In genomic region chr11:75468410-75468809, GRCm38 (mm10) we compare ENCODE assay signal across 9 mouse cellular contexts. TPM values are rescaled to one million over a fixed set of nuclear protein-coding genes. Genes with fewer than 3 reads are reported as not detected.
DNase-seq lines count a peak whose midpoint lies in the region; ATAC-seq and TF ChIP-seq lines count a peak whose summit lies in the region.
"Had no signal": no experiment of that assay in that cellular context is flagged by ENCODE, and none has a peak within 500 bp of the region (broad histone marks: within the 10 kb centered on the region; RNA-seq: fewer than 3 reads in every experiment).

No protein-coding gene starts in this region.

- H3K4me1 ChIP-seq in heart, embryonic 11.5 days (ENCODE audit: control insufficient read depth, insufficient read depth, low read length): peaks cover 13% of the 10 kb centered on the region
- H3K4me1 ChIP-seq in testis, adult 2 months (ENCODE audit: control insufficient read depth, insufficient read depth, low read length): peaks cover 19% of the 10 kb centered on the region
- peaks cover 18% of the 10 kb centered on the region for H3K4me1 ChIP-seq in liver, embryonic 11.5 days (replicated peaks; ENCODE audit: control insufficient read depth, insufficient read depth, low read length)

- H3K4me3 ChIP-seq in heart, embryonic 11.5 days (ENCODE audit: low read depth, low read length): peak overlapping the region; percentile 52
- H3K4me3 ChIP-seq in testis, adult 2 months (ENCODE audit: control insufficient read depth, low read depth, low read length): peak overlapping the region; percentile 61
- H3K4me3 ChIP-seq in liver, embryonic 11.5 days (ENCODE audit: low read depth, low read length): peak overlapping the region; percentile 44
- H3K4me3 ChIP-seq: myocyte had no signal

- H3K27me3 ChIP-seq in heart, embryonic 11.5 days (ENCODE audit: control insufficient read depth, insufficient read depth, low read length): no peaks in the 10 kb centered on the region
- H3K27me3 ChIP-seq in testis, adult 2 months (ENCODE audit: control insufficient read depth, insufficient read depth, low read length): no peaks in the 10 kb centered on the region
- no peaks in the 10 kb centered on the region for H3K27me3 ChIP-seq in liver, embryonic 11.5 days (replicated peaks; ENCODE audit: control insufficient read depth, insufficient read depth, low read length)

- H3K36me3 ChIP-seq in heart, embryonic 11.5 days (ENCODE audit: control insufficient read depth, insufficient read depth, low read length): peaks cover 8% of the 10 kb centered on the region
- no peaks in the 10 kb centered on the region for H3K36me3 ChIP-seq in testis, adult 2 months (ENCODE audit: control insufficient read depth, insufficient read depth, low read length)
- H3K36me3 ChIP-seq in liver, embryonic 11.5 days (ENCODE audit: control insufficient read depth, insufficient read depth, low read length): peaks cover 18% of the 10 kb centered on the region

- H3K27ac ChIP-seq in heart, embryonic 11.5 days (ENCODE audit: low read depth, low read length): 0 out of 2 replicates have a peak overlapping the region, but pooled peaks have one; percentile 15
- no peak overlapping the region for H3K27ac ChIP-seq in testis, adult 2 months (ENCODE audit: control insufficient read depth, insufficient read depth, low read depth, low read length)
- no peak overlapping the region for H3K27ac ChIP-seq in liver, embryonic 11.5 days (ENCODE audit: low read depth, low read length)

- intact Hi-C loops in gastrocnemius, postnatal 36 days (cut with DNase I): loop anchor here (5.0 kb wide), 1 partner anchor 34 kb away; no protein-coding TSS in a partner anchor

- peak overlapping the region; percentile 92 for H3K4me2 ChIP-seq in heart, embryonic 11.5 days
- peak overlapping the region; percentile 67 for H3K4me2 ChIP-seq in liver, embryonic 11.5 days

- WGBS in heart, embryonic 11.5 days (ENCODE audit: insufficient replicate concordance): 51% methylated on average over 7 of the region's 7 CpGs
- 58% methylated on average over 7 of the region's 7 CpGs for WGBS in liver, embryonic 11.5 days

- H3K9me3 ChIP-seq in heart, embryonic 11.5 days (replicated peaks; ENCODE audit: control insufficient read depth, low read length): no peaks in the 10 kb centered on the region
- no peaks in the 10 kb centered on the region; the same call in 1 of the 2 replicates for H3K9me3 ChIP-seq in liver, embryonic 11.5 days (ENCODE audit: control insufficient read depth, low read length)

- TF ChIP-seq CTCF in testis, adult 2 months (IDR thresholded peaks at IDR 0.05; ENCODE audit: control insufficient read depth, insufficient read depth, insufficient replicate concordance, low read depth, low read length): no peak

- no peak for ATAC-seq in heart, embryonic 11.5 days (replicated peaks; ENCODE audit: insufficient number of reproducible peaks, low FRiP score, low TSS enrichment)
- ATAC-seq in liver, embryonic 11.5 days (replicated peaks; ENCODE audit: low FRiP score): no peak; the same call in 1 of the 2 replicates

- peak overlapping the region; percentile 79 for H3K9ac ChIP-seq in heart, embryonic 11.5 days (ENCODE audit: low read depth, low read length)
- peak overlapping the region; percentile 47; the same call in 1 of the 2 replicates for H3K9ac ChIP-seq in liver, embryonic 11.5 days (ENCODE audit: low read depth, low read length)

- no peak for TF ChIP-seq POLR2A in testis, adult 2 months (IDR thresholded peaks at IDR 0.05; ENCODE audit: control insufficient read depth, low read depth, low read length)

- no peak for DNase-seq in heart, adult 8-10 months (ENCODE audit: low spot score)
- no peak for DNase-seq in testis, postnatal 14 days (ENCODE audit: low spot score)
- DNase-seq in liver, embryonic 11.5 days (ENCODE audit: low spot score): no peak
- DNase-seq in right cerebral cortex, postnatal 25 days: no peak
- DNase-seq in thymus, postnatal 36 days: no peak
- DNase-seq in gastrocnemius, postnatal 36 days: no peak

RNA-seq across cellular contexts. Expression of gene Tlcd2, which starts 6.9 kb away (rescaled TPM):
- polyA plus RNA-seq in heart, embryonic 11.5 days (2014; fragmentation: Nextera tagmentation; extraction: Ambion mirVana): 14.4 and 16.1 TPM in 2 replicates
- total RNA-seq in heart, adult 8-10 months (2022): 1 to 10 TPM; 2.8 to 5.1 (median 4.0) TPM
- polyA plus RNA-seq in testis, adult 2 months (2012; rRNA removed): 6.8 and 7.3 TPM in 2 replicates
- 29.8 and 33.0 TPM in 2 replicates for polyA plus RNA-seq in liver, embryonic 11.5 days (2014; fragmentation: Nextera tagmentation; extraction: Ambion mirVana)
- total RNA-seq in gastrocnemius, postnatal 36 days (2021): 1 to 10 TPM; 3.4 to 3.6 TPM

RNA-seq across cellular contexts. Expression of gene Wdr81, which starts 13.9 kb away (rescaled TPM):
- 3.6 and 4.0 TPM in 2 replicates for polyA plus RNA-seq in heart, embryonic 11.5 days (2014; fragmentation: Nextera tagmentation; extraction: Ambion mirVana)
- total RNA-seq in heart, adult 8-10 months (2022): 10 to 100 TPM in 1 of 4 experiments, 1 to 10 TPM in 3; 7.9 to 10.1 (median 8.8) TPM
- 4.1 and 5.1 TPM in 2 replicates for polyA plus RNA-seq in testis, adult 2 months (2012; rRNA removed)
- 21.8 and 21.9 TPM in 2 replicates for polyA plus RNA-seq in liver, embryonic 11.5 days (2014; fragmentation: Nextera tagmentation; extraction: Ambion mirVana)
- 1 to 10 TPM; 4.1 to 5.4 TPM for total RNA-seq in gastrocnemius, postnatal 36 days (2021)

RNA-seq across cellular contexts. Expression of gene Prpf8, which starts 18.2 kb away (rescaled TPM):
- polyA plus RNA-seq in heart, embryonic 11.5 days (2014; fragmentation: Nextera tagmentation; extraction: Ambion mirVana): 56.1 and 62.1 TPM in 2 replicates
- 10 to 100 TPM; 92.4 to 99.5 (median 94.6) TPM for total RNA-seq in heart, adult 8-10 months (2022)
- polyA plus RNA-seq in testis, adult 2 months (2012; rRNA removed): 45.6 and 48.8 TPM in 2 replicates
- polyA plus RNA-seq in liver, embryonic 11.5 days (2014; fragmentation: Nextera tagmentation; extraction: Ambion mirVana): 105 and 119 TPM in 2 replicates
- 10 to 100 TPM; 56.1 to 64.1 TPM for total RNA-seq in gastrocnemius, postnatal 36 days (2021)

RNA-seq across cellular contexts. Expression of gene Serpinf2, which starts 29.0 kb away (rescaled TPM):
- polyA plus RNA-seq in heart, embryonic 11.5 days (2014; fragmentation: Nextera tagmentation; extraction: Ambion mirVana): 2.4 and 5.4 TPM in 2 replicates
- not detected for total RNA-seq in heart, adult 8-10 months (2022)
- 0.29 and 0.33 TPM in 2 replicates for polyA plus RNA-seq in testis, adult 2 months (2012; rRNA removed)
- polyA plus RNA-seq in liver, embryonic 11.5 days (2014; fragmentation: Nextera tagmentation; extraction: Ambion mirVana): 321 and 377 TPM in 2 replicates
- not detected for total RNA-seq in gastrocnemius, postnatal 36 days (2021)

RNA-seq across cellular contexts. Expression of gene Rilp, which starts 41.5 kb away (rescaled TPM):
- polyA plus RNA-seq in heart, embryonic 11.5 days (2014; fragmentation: Nextera tagmentation; extraction: Ambion mirVana): 0.94 and 2.0 TPM in 2 replicates
- 10 to 100 TPM; 47.8 to 61.5 (median 56.2) TPM for total RNA-seq in heart, adult 8-10 months (2022)
- 0.58 and 0.94 TPM in 2 replicates for polyA plus RNA-seq in testis, adult 2 months (2012; rRNA removed)
- polyA plus RNA-seq in liver, embryonic 11.5 days (2014; fragmentation: Nextera tagmentation; extraction: Ambion mirVana): 1.2 and 1.5 TPM in 2 replicates
- 10 to 100 TPM; 39.1 to 40.1 TPM for total RNA-seq in gastrocnemius, postnatal 36 days (2021)
